Mouse (Mus musculus) cerebellum, adult 11 months (tissue): ENCODE data around the gene Serpinc1.
"Not testable (repeated sequence)": the region's sequence is repeated elsewhere in the genome, so short reads cannot be mapped to it uniquely, and the experiment has no call there.

Experiments
- DNase-seq: peaks from one replicate; pipeline ENCODE4 v3.0.0; 2022

Serpinc1 gene

DNA sequence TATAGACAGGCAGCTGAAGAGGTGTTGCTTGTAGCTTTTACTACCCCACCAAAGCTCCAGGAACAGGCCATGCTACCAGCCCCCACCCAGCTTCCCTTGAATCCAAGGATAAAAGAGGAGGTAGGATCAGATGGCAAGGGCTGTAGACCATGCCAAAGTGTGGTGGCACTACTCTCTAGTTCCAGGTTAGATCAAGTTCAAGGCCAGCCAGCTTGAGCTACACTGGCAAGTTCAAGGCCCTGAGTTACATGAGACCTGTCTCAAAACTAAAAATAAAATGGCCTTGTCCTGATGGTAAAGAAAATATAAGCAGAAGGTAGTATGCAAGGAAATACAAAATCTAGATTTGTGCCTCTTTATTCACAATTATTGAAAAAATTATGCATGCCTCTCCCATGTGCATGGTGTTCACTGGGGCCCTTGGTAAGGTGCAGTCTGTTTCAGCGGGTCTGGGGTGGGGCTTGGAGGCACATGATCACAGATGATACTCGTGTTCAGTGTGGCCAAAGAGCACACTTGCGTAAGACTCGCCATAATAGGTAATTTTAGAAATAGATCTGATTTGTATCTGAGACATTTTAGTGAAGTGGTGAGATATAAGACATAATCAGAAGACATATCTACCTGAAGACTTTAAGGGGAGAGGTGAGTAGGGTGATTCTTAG, at the start of gene Serpinc1:
TSS of gene Serpinc1 (plus strand) at position 515 of the 665 bp plus-strand sequence.
- DNase-seq = no peak

DNA sequence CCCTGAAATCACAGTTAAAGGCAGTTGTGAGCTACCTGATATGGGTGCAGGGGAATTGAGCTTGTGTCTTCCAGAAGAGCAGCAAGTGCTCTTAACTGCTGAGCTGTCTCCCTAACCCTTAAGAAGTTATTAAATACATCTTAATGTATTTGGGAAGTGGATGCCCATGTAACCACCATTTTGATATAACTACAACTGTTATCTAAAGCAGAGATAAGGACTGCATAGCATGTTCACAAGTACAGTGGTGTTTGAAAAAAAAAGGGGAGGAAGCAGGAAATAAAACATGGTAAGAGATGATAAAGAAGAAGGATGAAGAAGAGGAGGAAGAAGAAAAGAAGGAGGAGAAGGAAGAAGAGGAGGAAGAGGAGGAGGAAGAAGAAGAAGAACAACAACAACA, 47.1 kb upstream of the Serpinc1 start:
- no peak for DNase-seq

DNA sequence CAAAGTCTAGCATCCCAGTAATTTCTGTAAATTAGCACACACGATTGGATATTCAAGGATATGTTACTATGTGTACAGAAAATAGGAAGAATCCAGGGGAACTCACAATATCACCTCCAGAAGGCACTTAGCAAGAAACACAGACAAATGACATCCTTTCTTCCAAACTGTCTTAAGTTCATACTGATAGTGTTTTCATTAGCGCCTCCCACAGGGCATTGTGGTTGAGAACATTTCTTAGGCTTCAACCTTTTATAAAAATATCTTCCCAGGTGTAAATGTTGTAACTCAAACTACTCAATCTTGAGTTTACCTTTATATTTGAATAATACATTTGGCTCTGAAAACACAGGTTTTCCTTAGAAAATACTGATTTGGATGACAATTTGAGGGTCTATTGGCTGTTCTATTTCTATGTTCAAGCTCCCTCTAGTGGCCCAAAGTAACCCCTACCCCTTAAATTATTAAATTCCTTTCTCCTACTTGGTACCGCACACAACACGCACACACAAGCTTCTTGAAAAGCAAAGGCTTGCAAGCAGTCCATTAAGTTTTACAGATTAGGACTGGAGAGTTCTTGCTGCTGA, 44.4 kb upstream of the Serpinc1 start:
- DNase-seq = no peak

GRCm38 (mm10) chr1:160935551-160935950, 42.8 kb upstream of the Serpinc1 start:
- DNase-seq = no peak

- no peak for DNase-seq
Observed at GRCm38 (mm10) chr1:160963199-160963598, 15.2 kb upstream of the Serpinc1 start.

DNA sequence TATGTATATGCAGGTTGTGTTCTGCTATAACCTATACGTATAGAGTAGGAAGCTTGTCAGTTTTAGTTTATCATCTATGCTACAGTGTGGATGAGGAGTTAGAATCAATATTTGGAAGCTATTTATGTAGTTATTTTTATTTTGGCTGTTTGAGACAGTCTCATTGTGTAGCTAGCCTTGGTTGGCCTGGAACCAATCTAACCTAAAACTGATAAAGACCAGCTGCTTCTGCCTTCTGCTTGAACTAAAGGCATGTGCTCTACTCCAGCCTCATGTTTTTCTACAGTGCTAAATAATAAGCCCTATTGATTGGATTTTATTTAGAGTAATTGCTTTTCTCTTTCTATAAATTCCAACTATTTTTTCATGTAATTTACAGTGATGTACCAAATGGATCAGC, 11.1 kb upstream of the Serpinc1 start:
- DNase-seq = no peak

GRCm38 (mm10) chr1:160968643-160969042, 9.7 kb upstream of the Serpinc1 start:
- DNase-seq = no peak

DNA sequence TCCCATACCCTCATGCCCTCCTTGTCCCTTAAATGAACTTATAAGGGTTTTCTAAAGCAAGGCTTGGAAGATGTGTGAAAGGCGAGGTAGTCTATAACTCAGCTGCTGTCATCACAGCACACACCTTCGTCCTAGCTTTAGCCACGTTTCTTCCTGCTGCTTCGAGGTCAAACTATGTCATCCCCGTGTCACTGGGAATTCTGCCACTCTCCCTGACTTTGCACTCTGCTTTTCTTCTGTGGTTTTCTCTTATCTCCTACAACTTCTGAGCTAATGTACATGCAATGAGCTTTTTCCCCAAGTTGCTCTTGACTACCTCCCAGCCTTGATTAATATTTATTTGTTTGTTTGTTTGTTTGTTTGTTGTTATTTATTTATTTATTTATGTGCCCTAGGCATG, 1.6 kb downstream of the Serpinc1 start:
- DNase-seq = no peak

GRCm38 (mm10) chr1:160980537-160981234, 2.3 kb downstream of the Serpinc1 start:
- no peak for DNase-seq

DNA sequence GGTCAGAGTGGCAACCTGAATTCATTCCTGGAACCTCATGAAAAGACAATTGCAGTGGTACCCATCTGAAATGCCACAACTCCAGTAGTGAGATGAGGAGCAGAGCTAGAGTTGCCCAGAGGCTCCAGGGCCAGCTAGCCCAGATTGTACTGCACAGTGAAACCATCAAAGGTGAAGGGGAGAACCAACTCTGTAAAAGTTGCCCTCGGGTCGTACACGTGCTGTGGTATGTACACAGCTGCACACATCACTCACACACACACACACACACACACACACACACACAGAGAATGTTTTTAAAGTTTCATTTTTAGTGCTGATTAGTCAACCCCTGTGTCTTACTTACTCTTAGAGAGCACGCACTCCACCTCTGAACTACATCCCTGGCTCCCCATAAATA, 3.0 kb downstream of the Serpinc1 start:
- DNase-seq = no peak

- no peak for DNase-seq
Observed at GRCm38 (mm10) chr1:160982887-160983286, 4.5 kb downstream of the Serpinc1 start.

DNA sequence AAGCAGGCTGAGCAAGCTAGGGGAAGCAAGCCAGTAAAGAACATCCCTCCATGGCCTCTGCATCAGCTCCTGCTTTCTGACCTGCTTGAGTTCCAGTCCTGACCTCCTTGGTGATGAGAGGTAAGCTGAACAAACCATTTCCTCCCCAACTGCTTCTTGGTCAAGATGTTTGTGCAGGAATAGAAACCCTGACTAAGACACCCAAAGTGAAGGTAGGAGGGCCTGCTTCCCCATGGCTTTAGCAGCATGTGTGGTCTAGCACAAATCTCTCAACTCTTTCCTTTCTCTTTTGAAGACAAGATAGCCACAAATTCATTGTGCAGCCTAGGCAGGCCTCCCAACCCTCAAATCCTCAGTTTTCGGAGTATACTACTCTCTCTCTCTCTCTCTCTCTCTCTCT, 6.3 kb downstream of the Serpinc1 start:
- DNase-seq = not testable (repeated sequence)

DNA sequence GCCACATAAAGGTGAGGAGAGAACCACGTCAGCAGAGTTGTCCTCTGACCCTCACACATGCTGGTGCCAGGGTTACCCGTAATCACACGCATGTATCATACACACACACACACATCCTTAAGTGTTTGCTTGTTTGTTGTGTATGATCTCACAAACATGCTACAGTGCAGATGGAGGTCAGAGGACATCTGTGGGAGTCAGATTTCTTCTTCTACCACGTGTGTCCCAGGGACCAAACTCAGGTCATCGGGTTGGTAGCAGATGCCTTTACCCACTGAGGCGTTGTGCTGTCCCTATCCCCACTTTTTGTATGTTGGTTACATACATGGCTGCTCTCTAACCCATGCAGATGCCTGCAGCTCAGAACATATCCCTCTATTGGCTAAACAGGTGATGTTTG, 7.1 kb downstream of the Serpinc1 start:
- DNase-seq = no peak

DNA sequence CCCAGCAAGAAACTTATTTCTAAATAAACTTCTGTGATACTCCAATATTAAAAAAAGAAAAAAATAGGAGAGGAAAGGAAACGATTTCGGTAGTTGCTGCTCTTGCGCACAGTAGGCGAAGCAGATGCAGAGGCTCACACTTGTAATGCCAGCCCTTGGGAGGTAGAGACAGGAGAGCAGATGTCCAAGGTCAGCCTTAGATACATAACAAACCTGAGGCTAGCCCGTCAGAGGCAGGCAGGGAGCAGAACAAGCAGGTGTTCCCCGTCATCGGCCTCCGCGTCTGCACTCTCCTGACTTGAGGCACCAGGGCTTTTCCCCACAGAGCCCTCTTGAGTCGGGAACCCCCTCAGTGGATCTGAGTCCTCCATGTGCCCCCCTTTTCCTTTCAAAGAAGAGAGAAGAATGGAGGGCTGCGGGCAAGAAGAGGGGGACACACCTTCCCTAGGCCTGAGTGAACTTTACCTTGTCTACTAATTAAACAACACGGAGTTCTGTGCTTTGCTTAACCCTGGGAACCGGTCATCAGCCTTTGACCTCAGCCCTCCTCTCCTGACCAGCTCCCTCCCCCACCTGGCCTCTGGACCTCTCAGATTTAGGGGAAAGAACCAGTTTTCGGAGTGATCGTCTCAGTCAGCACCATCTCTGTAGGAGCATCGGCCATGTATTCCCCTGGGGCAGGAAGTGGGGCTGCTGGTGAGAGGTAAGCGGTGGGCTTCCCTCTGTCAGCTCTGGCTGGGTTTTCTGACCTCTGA, 8.7 kb downstream of the Serpinc1 start:
- DNase-seq = no peak

DNA sequence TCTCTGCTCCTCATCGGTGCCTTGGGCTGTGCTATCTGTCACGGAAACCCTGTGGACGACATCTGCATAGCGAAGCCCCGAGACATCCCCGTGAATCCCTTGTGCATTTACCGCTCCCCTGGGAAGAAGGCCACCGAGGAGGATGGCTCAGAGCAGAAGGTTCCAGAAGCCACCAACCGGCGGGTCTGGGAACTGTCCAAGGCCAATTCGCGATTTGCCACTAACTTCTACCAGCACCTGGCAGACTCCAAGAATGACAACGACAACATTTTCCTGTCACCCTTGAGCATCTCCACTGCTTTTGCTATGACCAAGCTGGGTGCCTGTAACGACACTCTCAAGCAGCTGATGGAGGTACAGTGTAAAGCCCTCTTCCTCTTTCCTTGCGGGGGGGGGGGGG, 11.0 kb downstream of the Serpinc1 start:
- no peak for DNase-seq

- DNase-seq = no peak
Observed at GRCm38 (mm10) chr1:160993851-160994250, 15.5 kb downstream of the Serpinc1 start.

- no peak for DNase-seq
Observed at GRCm38 (mm10) chr1:161004942-161005341, 26.6 kb downstream of the Serpinc1 start.

GRCm38 (mm10) chr1:161005526-161005925, 27.1 kb downstream of the Serpinc1 start:
- no peak for DNase-seq

- DNase-seq = no peak
Observed at GRCm38 (mm10) chr1:161006471-161006870, 28.1 kb downstream of the Serpinc1 start.

- no peak for DNase-seq
Observed at GRCm38 (mm10) chr1:161008038-161008437, 29.7 kb downstream of the Serpinc1 start.

DNA sequence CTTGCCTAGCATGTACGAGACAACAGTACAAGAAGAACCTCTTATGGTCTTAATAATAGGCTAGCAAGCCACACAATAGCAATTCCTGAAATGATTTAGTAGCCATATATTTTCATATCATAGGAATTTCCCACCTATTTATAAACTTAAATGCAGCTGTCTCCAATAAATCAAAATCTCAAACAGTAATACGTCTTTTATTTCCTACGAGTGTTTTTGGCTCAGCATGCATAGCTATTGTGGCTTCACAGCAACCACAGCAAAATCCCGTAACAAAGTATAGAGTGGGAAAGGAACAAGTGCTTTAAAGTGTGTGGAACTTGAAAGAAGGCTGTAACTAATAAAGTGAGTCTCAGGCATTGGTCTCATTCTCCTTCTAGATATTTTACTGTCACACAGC, 32.1 kb downstream of the Serpinc1 start:
- no peak for DNase-seq

DNA sequence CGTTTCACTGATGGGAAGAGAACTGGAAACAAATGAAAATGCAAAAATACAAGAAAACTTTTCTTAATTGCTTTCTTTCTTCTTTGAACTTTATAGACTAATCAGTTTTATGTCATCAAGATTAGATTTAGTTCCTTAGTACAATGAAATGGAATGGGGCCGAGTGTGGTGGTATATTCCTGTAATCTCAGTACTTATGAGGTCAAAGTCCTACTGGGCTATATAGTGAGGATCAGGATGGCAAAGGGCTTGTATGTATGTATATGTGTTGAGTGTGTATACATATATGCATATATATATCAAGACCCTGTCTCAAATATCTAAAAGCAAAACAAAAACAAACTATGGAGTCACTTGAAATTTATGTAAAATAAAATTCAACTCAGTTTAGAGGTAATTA, 38.0 kb downstream of the Serpinc1 start:
- no peak for DNase-seq

DNA sequence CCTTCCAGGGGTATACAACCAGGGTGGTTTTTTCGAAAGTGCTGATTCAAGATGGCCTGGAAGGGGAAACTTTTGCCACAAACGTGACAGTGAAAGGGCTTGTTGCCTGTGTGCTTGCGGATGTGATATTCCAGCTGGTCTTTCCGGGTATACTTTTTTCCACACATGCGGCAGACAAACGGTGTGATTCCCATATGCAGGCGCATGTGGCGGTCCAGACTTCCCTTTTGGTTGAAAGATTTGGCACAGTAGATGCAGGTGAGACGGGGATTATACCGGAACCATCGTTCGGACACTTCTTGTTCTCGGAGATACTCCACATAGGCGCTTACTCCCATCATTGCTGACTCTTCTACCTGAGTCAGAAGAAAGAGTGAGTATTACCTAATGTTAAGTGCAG, 41.7 kb downstream of the Serpinc1 start:
- no peak for DNase-seq
